Mouse (Mus musculus): ENCODE data around the gene Gnptg.

Gene Gnptg

DNA sequence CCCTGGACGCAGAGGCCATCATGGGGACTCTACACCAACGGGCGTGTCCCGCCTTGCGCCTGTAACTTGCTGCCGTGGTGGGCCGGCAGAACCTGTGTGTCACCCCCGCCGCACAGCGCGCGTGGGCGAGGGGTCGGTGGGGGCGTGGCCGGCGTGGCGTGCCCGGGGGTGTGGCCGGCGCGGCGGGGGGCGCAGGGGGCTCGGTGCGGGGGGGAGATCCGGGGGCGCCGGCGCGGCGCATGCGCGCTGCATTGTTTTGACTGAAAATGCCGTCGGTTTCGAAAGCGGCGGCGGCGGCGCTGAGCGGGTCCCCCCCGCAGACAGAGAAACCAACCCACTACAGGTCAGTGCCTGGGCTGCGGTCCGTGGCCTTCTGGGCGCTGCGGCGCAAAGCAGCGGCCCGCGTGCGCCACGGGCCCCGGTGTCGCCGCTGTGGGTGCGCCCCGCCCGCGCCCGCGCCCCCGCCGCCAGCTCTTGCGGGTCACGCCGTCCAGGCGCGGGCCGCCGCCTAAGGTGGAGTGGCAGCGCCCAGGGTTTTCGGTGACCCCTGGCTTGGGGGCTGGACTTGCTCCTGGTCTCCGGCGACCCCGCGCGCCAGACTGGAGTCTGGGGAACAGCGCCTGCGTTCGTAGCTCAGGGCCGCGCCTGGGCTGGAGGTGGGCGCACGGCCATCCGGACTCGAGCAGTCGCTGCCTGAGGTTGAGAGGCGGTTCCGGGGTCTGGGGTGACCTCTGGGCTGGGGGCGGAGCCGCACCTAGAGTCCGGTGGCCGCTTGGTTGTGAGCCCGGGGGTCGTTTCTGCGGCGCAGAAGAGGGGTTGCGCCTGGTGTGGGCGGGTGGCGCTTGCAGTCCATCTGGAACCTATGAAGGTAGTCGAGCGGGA is 51.5 kb downstream of the Gnptg start, which contains the start of gene Unkl:
TSS of gene Unkl (plus strand) at position 248 of the 882 bp plus-strand sequence.
- DNase-seq (ENCODE audit: low spot score in 2 of 2) = peak; percentile 60 to 67

- no peak for DNase-seq (ENCODE audit: low spot score in 2 of 2)
Observed at GRCm38 (mm10) chr17:25187784-25188149, 52.2 kb downstream of the Gnptg start.

- no peak for DNase-seq (ENCODE audit: low spot score in 2 of 2)
Observed at GRCm38 (mm10) chr17:25184961-25185360, 55.0 kb downstream of the Gnptg start.

GRCm38 (mm10) chr17:25184129-25184691 is 55.7 kb downstream of the Gnptg start, which contains the start of gene BC003965:
TSS of gene BC003965 (plus strand) at chr17:25184554.
- peak; percentile 100 for DNase-seq (ENCODE audit: low spot score in 2 of 2)

All from right cerebral cortex, adult 2 months (tissue).